Mouse (Mus musculus): ENCODE results near the gene Olfr539. TPM values are rescaled to one million over a fixed set of nuclear protein-coding genes. Genes with fewer than 3 reads are reported as not detected.

Olfr539 gene
- polyA plus RNA-seq, 1 experiment, result 0.65 TPM

GRCm38 (mm10) chr7:140696967-140697366 is 37.2 kb downstream of the Olfr539 start, which contains the start of gene Olfr541:
Gene Olfr541 (plus strand): TSS chr7:140697267.
- Histone ChIP-seq H3K27me3 (ENCODE audit: control insufficient read depth, insufficient read depth, low read length) (no peaks in the 10 kb centered on the region), H3K4me3 (ENCODE audit: control insufficient read depth, low read depth, low read length) (no peak within 1 kb of the TSS), H3K36me3 (ENCODE audit: control insufficient read depth, insufficient read depth, low read length) (no peaks in the 10 kb centered on the region), H3K27ac (ENCODE audit: control insufficient read depth, insufficient read depth, low read depth, low read length) (no peak within 1 kb of the TSS), H3K4me1 (ENCODE audit: control insufficient read depth, insufficient read depth, low read length) (no peaks in the 10 kb centered on the region)
- no peak for TF ChIP-seq CTCF (IDR thresholded peaks at IDR 0.05; ENCODE audit: control insufficient read depth, insufficient read depth, insufficient replicate concordance, low read depth, low read length)
- no peak for TF ChIP-seq POLR2A (IDR thresholded peaks at IDR 0.05; ENCODE audit: control insufficient read depth, low read depth, low read length)

GRCm38 (mm10) chr7:140706348-140706747 is 46.6 kb downstream of the Olfr539 start:
- Histone ChIP-seq H3K4me1 (ENCODE audit: control insufficient read depth, insufficient read depth, low read length) (no peaks in the 10 kb centered on the region), H3K4me3 (ENCODE audit: control insufficient read depth, low read depth, low read length) (no peak overlapping the region), H3K36me3 (ENCODE audit: control insufficient read depth, insufficient read depth, low read length) (no peaks in the 10 kb centered on the region), H3K27ac (ENCODE audit: control insufficient read depth, insufficient read depth, low read depth, low read length) (peak overlapping the region; percentile 55; the same call in 1 of the 2 replicates), H3K27me3 (ENCODE audit: control insufficient read depth, insufficient read depth, low read length) (no peaks in the 10 kb centered on the region)
- TF ChIP-seq CTCF (IDR thresholded peaks at IDR 0.05; ENCODE audit: control insufficient read depth, insufficient read depth, insufficient replicate concordance, low read depth, low read length) (no peak), POLR2A (IDR thresholded peaks at IDR 0.05; ENCODE audit: control insufficient read depth, low read depth, low read length) (no peak)

- no peaks in the 10 kb centered on the region for H3K4me1 ChIP-seq (ENCODE audit: control insufficient read depth, insufficient read depth, low read length)
- H3K27ac ChIP-seq (ENCODE audit: control insufficient read depth, insufficient read depth, low read depth, low read length), result peak overlapping the region; percentile 45; the same call in 1 of the 2 replicates
- H3K27me3 ChIP-seq (ENCODE audit: control insufficient read depth, insufficient read depth, low read length), result no peaks in the 10 kb centered on the region
- no peak overlapping the region for H3K4me3 ChIP-seq (ENCODE audit: control insufficient read depth, low read depth, low read length)
- no peak for TF ChIP-seq POLR2A (IDR thresholded peaks at IDR 0.05; ENCODE audit: control insufficient read depth, low read depth, low read length)
- TF ChIP-seq CTCF (IDR thresholded peaks at IDR 0.05; ENCODE audit: control insufficient read depth, insufficient read depth, insufficient replicate concordance, low read depth, low read length), result no peak
- H3K36me3 ChIP-seq (ENCODE audit: control insufficient read depth, insufficient read depth, low read length), result no peaks in the 10 kb centered on the region
Measured at GRCm38 (mm10) chr7:140707536-140708284, 48.0 kb downstream of the Olfr539 start.

- Histone ChIP-seq H3K4me3 (ENCODE audit: control insufficient read depth, low read depth, low read length) (no peak overlapping the region), H3K27ac (ENCODE audit: control insufficient read depth, insufficient read depth, low read depth, low read length) (no peak overlapping the region), H3K27me3 (ENCODE audit: control insufficient read depth, insufficient read depth, low read length) (no peaks in the 10 kb centered on the region), H3K36me3 (ENCODE audit: control insufficient read depth, insufficient read depth, low read length) (no peaks in the 10 kb centered on the region), H3K4me1 (ENCODE audit: control insufficient read depth, insufficient read depth, low read length) (no peaks in the 10 kb centered on the region)
- no peak for TF ChIP-seq CTCF (IDR thresholded peaks at IDR 0.05; ENCODE audit: control insufficient read depth, insufficient read depth, insufficient replicate concordance, low read depth, low read length)
- no peak for TF ChIP-seq POLR2A (IDR thresholded peaks at IDR 0.05; ENCODE audit: control insufficient read depth, low read depth, low read length)
Measured at GRCm38 (mm10) chr7:140717155-140718055, 57.7 kb downstream of the Olfr539 start.

- Histone ChIP-seq H3K4me1 (ENCODE audit: control insufficient read depth, insufficient read depth, low read length) (no peaks in the 10 kb centered on the region), H3K27ac (ENCODE audit: control insufficient read depth, insufficient read depth, low read depth, low read length) (no peak overlapping the region), H3K4me3 (ENCODE audit: control insufficient read depth, low read depth, low read length) (no peak overlapping the region), H3K36me3 (ENCODE audit: control insufficient read depth, insufficient read depth, low read length) (no peaks in the 10 kb centered on the region), H3K27me3 (ENCODE audit: control insufficient read depth, insufficient read depth, low read length) (no peaks in the 10 kb centered on the region)
- TF ChIP-seq CTCF (IDR thresholded peaks at IDR 0.05; ENCODE audit: control insufficient read depth, insufficient read depth, insufficient replicate concordance, low read depth, low read length), result no peak
- TF ChIP-seq POLR2A (IDR thresholded peaks at IDR 0.05; ENCODE audit: control insufficient read depth, low read depth, low read length), result no peak
Measured at GRCm38 (mm10) chr7:140721095-140721494, 61.4 kb downstream of the Olfr539 start.

GRCm38 (mm10) chr7:140725558-140725957 is 65.8 kb downstream of the Olfr539 start:
- H3K27ac ChIP-seq (ENCODE audit: control insufficient read depth, insufficient read depth, low read depth, low read length), result no peak overlapping the region
- H3K36me3 ChIP-seq (ENCODE audit: control insufficient read depth, insufficient read depth, low read length), result no peaks in the 10 kb centered on the region
- no peaks in the 10 kb centered on the region for H3K27me3 ChIP-seq (ENCODE audit: control insufficient read depth, insufficient read depth, low read length)
- no peak overlapping the region for H3K4me3 ChIP-seq (ENCODE audit: control insufficient read depth, low read depth, low read length)
- TF ChIP-seq POLR2A (IDR thresholded peaks at IDR 0.05; ENCODE audit: control insufficient read depth, low read depth, low read length) (no peak), CTCF (IDR thresholded peaks at IDR 0.05; ENCODE audit: control insufficient read depth, insufficient read depth, insufficient replicate concordance, low read depth, low read length) (no peak)
- H3K4me1 ChIP-seq (ENCODE audit: control insufficient read depth, insufficient read depth, low read length), result no peaks in the 10 kb centered on the region

Other genes starting within 250 kb of the Olfr539 start
- gene Olfr532, start 238.3 kb upstream of the Olfr539 start, polyA plus RNA-seq (2012; rRNA removed), result not detected in 2 replicates
- gene Olfr533, start 196.6 kb upstream of the Olfr539 start, polyA plus RNA-seq (2012; rRNA removed), result not detected in 2 replicates
- gene Olfr535, start 175.7 kb upstream of the Olfr539 start, polyA plus RNA-seq (2012; rRNA removed), result not detected in 2 replicates
- gene Olfr536, start 152.5 kb upstream of the Olfr539 start, polyA plus RNA-seq (2012; rRNA removed), result not detected in 2 replicates
- 0.11 and 0.13 TPM in 2 replicates for gene Olfr538, start 92.0 kb upstream of the Olfr539 start, polyA plus RNA-seq (2012; rRNA removed)
- gene Olfr46, start 58.7 kb upstream of the Olfr539 start, polyA plus RNA-seq (2012; rRNA removed), result 0.17 and 0.32 TPM in 2 replicates
- gene Olfr61, start 31.0 kb upstream of the Olfr539 start, polyA plus RNA-seq (2012; rRNA removed), result 0.08 and 0.26 TPM in 2 replicates
- 0.28 TPM in 1 of 2 replicates, not detected in the other for gene Olfr53, start 13.5 kb upstream of the Olfr539 start, polyA plus RNA-seq (2012; rRNA removed)
- not detected in 2 replicates for gene Olfr45, start 22.0 kb downstream of the Olfr539 start, polyA plus RNA-seq (2012; rRNA removed)
- gene Olfr541, start 37.3 kb downstream of the Olfr539 start, polyA plus RNA-seq (2012; rRNA removed), result not detected in 2 replicates
- 0.33 and 0.84 TPM in 2 replicates for gene Cyp2e1, start 103.8 kb downstream of the Olfr539 start, polyA plus RNA-seq (2012; rRNA removed)
- gene Syce1, start 127.9 kb downstream of the Olfr539 start, polyA plus RNA-seq (2012; rRNA removed), result 249 and 286 TPM in 2 replicates
- gene Zfp941, start 162.2 kb downstream of the Olfr539 start, polyA plus RNA-seq (2012; rRNA removed), result 1.6 and 1.7 TPM in 2 replicates
- gene Urah, start 175.1 kb downstream of the Olfr539 start, polyA plus RNA-seq (2012; rRNA removed), result 0.45 TPM in 1 of 2 replicates, not detected in the other
- gene Scgb1c1, start 185.6 kb downstream of the Olfr539 start, polyA plus RNA-seq (2012; rRNA removed), result not detected in 2 replicates
- 539 and 573 TPM in 2 replicates for gene Odf3, start 187.9 kb downstream of the Olfr539 start, polyA plus RNA-seq (2012; rRNA removed)
- not detected in 2 replicates for gene Gm45785, start 196.4 kb downstream of the Olfr539 start, polyA plus RNA-seq (2012; rRNA removed)
- gene Ric8a, start 197.0 kb downstream of the Olfr539 start, polyA plus RNA-seq (2012; rRNA removed), result 33.7 and 34.5 TPM in 2 replicates
- gene Bet1l, start 197.6 kb downstream of the Olfr539 start, polyA plus RNA-seq (2012; rRNA removed), result 20.8 and 22.9 TPM in 2 replicates
- 74.8 and 77.4 TPM in 2 replicates for gene Psmd13, start 222.0 kb downstream of the Olfr539 start, polyA plus RNA-seq (2012; rRNA removed)
- 78.9 and 86.0 TPM in 2 replicates for gene Sirt3, start 222.4 kb downstream of the Olfr539 start, polyA plus RNA-seq (2012; rRNA removed)
- not detected in 2 replicates for gene Cox8b, start 240.5 kb downstream of the Olfr539 start, polyA plus RNA-seq (2012; rRNA removed)